8 mouse cellular contexts compared by ENCODE assay signal in genomic region chr5:113972589-113973515, GRCm38 (mm10). TPM values are rescaled to one million over a fixed set of nuclear protein-coding genes. Genes with fewer than 3 reads are reported as not detected.
DNase-seq lines count a peak whose midpoint lies in the region; ATAC-seq and TF ChIP-seq lines count a peak whose summit lies in the region.

No protein-coding gene starts in this region.

- peak overlapping the region; percentile 1; the same call in 1 of the 2 replicates for H3K4me3 ChIP-seq in lung, embryonic 14.5 days (ENCODE audit: low read depth, low read length)
- peak overlapping the region; percentile 3 for H3K4me3 ChIP-seq in forebrain, embryonic 16.5 days (replicated peaks; ENCODE audit: low read length)
- no peak overlapping the region for H3K4me3 ChIP-seq in midbrain, embryonic 12.5 days

- peaks cover 33% of the 10 kb centered on the region for H3K36me3 ChIP-seq in lung, embryonic 14.5 days (ENCODE audit: insufficient read depth)
- no peaks in the 10 kb centered on the region; the same call in 1 of the 2 replicates for H3K36me3 ChIP-seq in forebrain, embryonic 16.5 days (ENCODE audit: control insufficient read depth, insufficient read depth)
- H3K36me3 ChIP-seq in midbrain, embryonic 12.5 days: peaks cover 28% of the 10 kb centered on the region

- ATAC-seq in lung, embryonic 14.5 days (ENCODE audit: insufficient read depth): 0 out of 2 replicates have a peak, but pooled peaks have one; percentile 33
- ATAC-seq in forebrain, embryonic 16.5 days: peak; percentile 84
- 0 out of 2 replicates have a peak, but pooled peaks have one; percentile 41 for ATAC-seq in midbrain, embryonic 12.5 days (ENCODE audit: low FRiP score, low read depth)
- ATAC-seq in inflammation-experienced regulatory T-cells, adult 6 months: no peak

- H3K4me2 ChIP-seq in lung, embryonic 14.5 days: peak overlapping the region; percentile 28
- peak overlapping the region; percentile 37 for H3K4me2 ChIP-seq in forebrain, embryonic 16.5 days (ENCODE audit: low read length)
- H3K4me2 ChIP-seq in midbrain, embryonic 12.5 days (replicated peaks): peak overlapping the region; percentile 17; the same call in 1 of the 2 replicates

- no peak for TF ChIP-seq CTCF in lung, embryonic 14.5 days (IDR thresholded peaks at IDR 0.05; ENCODE audit: low read depth)

- H3K27me3 ChIP-seq in lung, embryonic 14.5 days (ENCODE audit: insufficient read depth, low read length): no peaks in the 10 kb centered on the region
- H3K27me3 ChIP-seq in forebrain, embryonic 16.5 days (replicated peaks; ENCODE audit: control insufficient read depth, insufficient read depth, low read length): no peaks in the 10 kb centered on the region
- H3K27me3 ChIP-seq in midbrain, embryonic 12.5 days: no peaks in the 10 kb centered on the region

- H3K27ac ChIP-seq in lung, embryonic 14.5 days (ENCODE audit: low read depth): peak overlapping the region; percentile 89
- H3K27ac ChIP-seq in forebrain, embryonic 16.5 days (ENCODE audit: low read length): peak overlapping the region; percentile 48
- peak overlapping the region; percentile 60 for H3K27ac ChIP-seq in midbrain, embryonic 12.5 days (replicated peaks)

- 18% methylated on average over 18 of the region's 18 CpGs for WGBS in lung, embryonic 14.5 days
- 11% methylated on average over 18 of the region's 18 CpGs for WGBS in forebrain, embryonic 16.5 days
- 22% methylated on average over 18 of the region's 18 CpGs for WGBS in midbrain, embryonic 12.5 days

- H3K9me3 ChIP-seq in lung, embryonic 14.5 days (ENCODE audit: low read depth, low read length): no peaks in the 10 kb centered on the region
- no peaks in the 10 kb centered on the region for H3K9me3 ChIP-seq in forebrain, embryonic 16.5 days (ENCODE audit: control insufficient read depth, low read length)
- no peaks in the 10 kb centered on the region for H3K9me3 ChIP-seq in midbrain, embryonic 12.5 days

- H3K9ac ChIP-seq in lung, embryonic 14.5 days: peak overlapping the region; percentile 35; the same call in 1 of the 2 replicates
- peak overlapping the region; percentile 15 for H3K9ac ChIP-seq in forebrain, embryonic 16.5 days (replicated peaks; ENCODE audit: low read depth, low read length)
- H3K9ac ChIP-seq in midbrain, embryonic 12.5 days (replicated peaks): no peak overlapping the region

- DNase-seq in lung, embryonic 14.5 days: peak; percentile 62
- no peak for DNase-seq in lung, postnatal 25 days (ENCODE audit: low spot score)
- peak; percentile 39 to 70 for DNase-seq in kidney, adult 8-10 months
- DNase-seq in ovary, postnatal 14 days (ENCODE audit: low spot score): no peak
- no peak for DNase-seq in adrenal gland, adult 2 months

- H3K4me1 ChIP-seq in lung, embryonic 14.5 days (ENCODE audit: insufficient read depth): peaks cover 29% of the 10 kb centered on the region
- H3K4me1 ChIP-seq in forebrain, embryonic 16.5 days (replicated peaks; ENCODE audit: control insufficient read depth, insufficient read depth, low read length): peaks cover 24% of the 10 kb centered on the region
- peaks cover 42% of the 10 kb centered on the region for H3K4me1 ChIP-seq in midbrain, embryonic 12.5 days

RNA-seq across cellular contexts. Expression of gene Ssh1, which starts 20.8 kb away (rescaled TPM):
- polyA plus RNA-seq in lung, embryonic 14.5 days (2014; fragmentation: Nextera tagmentation; extraction: Ambion mirVana): 25.0 and 29.9 TPM in 2 replicates
- 11.2 and 12.4 TPM in 2 replicates for polyA plus RNA-seq in forebrain, embryonic 16.5 days (2015; fragmentation: Nextera tagmentation; extraction: Ambion mirVana)
- 16.0 and 18.5 TPM in 2 replicates for polyA plus RNA-seq in midbrain, embryonic 12.5 days (2016; fragmentation: Nextera tagmentation; extraction: Ambion mirVana)
- total RNA-seq in adrenal gland, adult 2 months (2021): 10 to 100 TPM; 15.5 to 24.6 TPM
- polyA plus RNA-seq in adrenal gland, adult 2 months (2012; rRNA removed): 9.1 and 9.9 TPM in 2 replicates
- polyA plus RNA-seq in inflammation-experienced regulatory T-cells, adult 6 months (2017; shearing (Covaris generic)): 10 to 100 TPM; 15.5 to 18.0 (median 16.9) TPM

RNA-seq across cellular contexts. Expression of gene Dao, which starts 30.7 kb away (rescaled TPM):
- polyA plus RNA-seq in lung, embryonic 14.5 days (2014; fragmentation: Nextera tagmentation; extraction: Ambion mirVana): not detected in 2 replicates
- not detected in 2 replicates for polyA plus RNA-seq in forebrain, embryonic 16.5 days (2015; fragmentation: Nextera tagmentation; extraction: Ambion mirVana)
- polyA plus RNA-seq in midbrain, embryonic 12.5 days (2016; fragmentation: Nextera tagmentation; extraction: Ambion mirVana): not detected in 2 replicates
- not detected for total RNA-seq in adrenal gland, adult 2 months (2021)
- polyA plus RNA-seq in adrenal gland, adult 2 months (2012; rRNA removed): not detected in 2 replicates
- not detected for polyA plus RNA-seq in inflammation-experienced regulatory T-cells, adult 6 months (2017; shearing (Covaris generic))

Comparison
In these comparisons a context has a peak if more than half of its experiments do, and no peak if none do; other contexts are left out.
1. DNase-seq: peak in lung, embryonic 14.5 days (single experiment) and kidney, adult 8-10 months (2 of 2); none in lung, postnatal 25 days (single experiment), ovary, postnatal 14 days (single experiment) and adrenal gland, adult 2 months (single experiment).
2. Peak in every context shown above with its lines, with median percentiles within 50 percentile points of each other: H3K27ac ChIP-seq and H3K4me2 ChIP-seq.